Mouse (Mus musculus) activated CD4-positive, CD25-positive, alpha-beta regulatory T cell (primary cell): ENCODE data around the gene Tor1b. TPM values are rescaled to one million over a fixed set of nuclear protein-coding genes. Genes with fewer than 3 reads are reported as not detected.

Experiments used
- polyA plus RNA-seq, 2 experiments: library from polyadenylated mRNA; unstranded; fragments of 100-300 nt; shearing (Covaris generic); gene quantifications; one replicate each; pipeline ENCODE4 v1.2.1; 2017

The Tor1b gene
- polyA plus RNA-seq: 10 to 100 TPM; 16.7 to 27.7 TPM

DNA sequence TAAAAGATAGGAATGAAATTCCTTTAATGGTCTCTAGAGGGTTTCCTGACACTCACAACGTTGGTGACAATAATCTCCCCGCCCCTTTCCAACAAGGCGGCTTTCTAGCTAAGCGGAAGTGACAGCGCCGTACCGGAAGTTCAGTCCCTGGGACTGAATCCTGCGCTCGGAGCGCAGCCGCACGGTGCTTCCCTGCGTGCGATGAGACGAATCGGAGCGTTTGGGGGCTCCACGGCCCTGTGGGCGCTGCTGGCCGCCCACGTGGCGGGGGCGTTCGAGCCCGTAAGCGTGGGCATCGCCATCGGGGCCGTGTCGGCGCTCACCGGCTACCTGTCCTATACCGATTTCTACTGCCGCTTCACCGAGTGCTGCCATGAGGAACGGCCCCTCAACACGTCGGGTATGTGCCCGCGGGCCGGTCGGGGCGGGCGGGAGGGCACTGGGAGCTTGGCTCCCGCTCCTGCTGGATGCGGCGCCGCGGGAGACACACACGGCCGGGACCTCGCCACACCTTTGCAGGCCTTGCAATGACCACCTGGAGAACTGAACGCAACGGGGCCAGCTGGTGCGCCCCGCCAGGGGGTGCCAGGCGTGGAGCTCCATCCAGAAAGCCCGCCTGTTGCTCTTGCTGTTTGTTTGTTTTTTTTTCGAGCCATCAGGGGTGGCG lies at the start of gene Tor1b:
Gene Tor1b, plus strand, starts transcription at position 136 of the 667 bp plus-strand sequence.

DNA sequence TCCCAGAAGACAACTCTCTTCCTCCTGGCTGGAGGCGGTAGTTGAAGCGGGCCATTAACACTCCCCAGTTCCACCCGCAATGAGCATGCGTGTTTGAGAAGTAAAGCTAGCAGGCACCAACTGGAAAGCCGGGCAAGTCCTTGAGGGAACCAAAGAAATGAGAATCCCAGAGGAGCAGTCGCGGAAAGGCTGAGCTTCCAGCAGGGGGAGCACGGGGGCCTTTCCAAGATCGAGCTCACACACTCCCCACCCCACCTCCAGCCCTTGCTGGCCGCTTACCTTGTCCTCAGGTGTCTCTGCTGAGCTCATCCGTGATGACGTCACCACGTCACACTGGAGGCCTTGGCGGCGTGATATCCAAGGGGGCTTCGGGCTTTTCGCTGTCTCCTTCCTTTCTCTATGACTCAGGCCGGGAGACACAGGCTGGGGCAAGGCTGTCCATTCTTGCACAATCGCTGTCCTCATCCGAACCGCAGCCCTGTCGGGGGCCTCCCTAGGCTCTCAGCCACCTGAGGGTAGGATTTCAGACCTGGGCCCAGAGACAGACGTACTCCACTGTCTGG lies 23.2 kb upstream of the Tor1b start, which contains the start of gene Ptges:
Gene Ptges, minus strand, starts transcription at position 381 of the 563 bp plus-strand sequence.

DNA sequence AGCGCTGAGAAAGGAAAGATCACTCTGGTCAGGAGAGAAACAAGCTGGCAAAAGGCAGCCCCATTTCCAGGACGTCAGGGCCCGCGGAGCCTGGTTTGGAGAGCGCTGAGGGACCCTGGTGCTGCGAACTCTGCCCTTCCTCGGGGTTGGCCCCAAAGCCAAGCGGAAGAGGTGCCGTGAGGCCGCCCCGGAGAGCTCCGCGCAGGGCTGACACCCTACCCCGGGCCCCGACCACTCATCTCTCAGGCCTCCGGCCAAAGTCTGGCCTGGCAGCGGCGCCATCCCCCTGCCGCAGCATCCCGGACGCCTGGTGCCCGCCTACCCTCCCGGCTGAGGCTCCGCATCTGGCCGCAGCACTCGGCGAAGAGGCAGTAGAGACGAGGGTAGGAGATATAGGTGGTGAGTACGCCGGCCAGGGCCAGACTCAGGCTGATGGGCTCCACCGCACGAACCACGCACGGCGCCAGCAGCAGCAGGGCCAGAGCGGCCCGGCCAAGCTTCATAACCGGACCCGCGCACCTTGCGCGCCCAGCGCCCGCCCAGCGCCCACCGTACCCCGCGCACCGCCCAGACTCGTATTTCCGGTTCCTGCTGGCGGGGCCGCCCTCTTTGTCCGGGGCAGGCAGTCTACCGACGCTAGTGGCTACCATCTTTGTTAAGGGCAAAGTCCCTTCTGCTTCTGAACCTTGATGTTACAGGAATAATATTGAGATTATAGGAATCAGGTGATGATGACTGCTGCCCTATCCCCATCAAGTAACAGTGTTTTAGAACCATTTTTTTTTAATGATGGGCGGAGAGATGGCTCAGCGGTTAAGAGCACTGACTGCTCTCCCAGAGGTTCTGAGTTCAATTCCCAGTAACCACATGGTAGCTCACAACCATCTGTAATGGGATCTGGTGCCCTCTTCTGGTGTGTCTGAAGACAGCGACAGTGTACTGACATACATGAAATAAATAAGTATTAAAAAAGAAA lies 14.9 kb downstream of the Tor1b start, which contains the start of gene Tor1a:
Gene Tor1a, minus strand, starts transcription at position 582 of the 976 bp plus-strand sequence.

DNA sequence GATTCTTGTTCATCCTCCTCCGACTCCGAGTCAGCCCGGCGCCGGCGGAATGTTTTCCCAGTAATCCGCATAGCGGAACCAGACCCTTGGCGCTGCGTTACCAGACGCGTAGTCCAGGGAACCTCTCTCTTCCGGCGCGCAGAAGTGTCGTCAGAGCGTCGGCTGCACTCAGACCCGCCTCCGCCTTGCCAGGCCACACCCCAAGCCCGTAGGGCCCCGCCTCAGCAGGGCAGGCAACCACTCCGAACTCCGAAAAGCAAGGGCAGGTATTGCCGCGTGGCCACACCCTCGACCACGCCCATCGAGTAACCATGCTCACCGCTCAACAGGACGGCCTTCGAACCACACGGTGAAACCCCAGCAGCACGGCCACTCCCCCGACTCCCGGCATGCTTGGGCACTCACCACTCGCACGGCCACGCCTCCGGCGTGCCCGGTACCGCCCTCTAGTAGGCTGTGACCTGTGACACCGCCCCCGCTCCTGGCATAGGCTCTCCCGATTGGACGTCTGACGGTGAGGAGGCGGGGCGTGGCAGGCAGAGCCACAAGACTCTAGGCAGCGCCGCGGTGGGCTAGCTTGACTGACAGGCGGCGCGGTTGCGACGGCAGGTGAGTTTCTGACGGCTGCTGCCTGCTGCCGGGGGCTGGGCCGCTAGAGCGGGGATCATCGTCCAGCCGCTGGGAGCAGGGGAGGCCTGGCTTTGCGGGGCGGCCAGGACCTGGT lies 29.2 kb downstream of the Tor1b start, which contains the start of the genes BC005624 and Usp20:
Gene BC005624, minus strand, starts transcription at position 412 of the 724 bp plus-strand sequence.
Gene Usp20, plus strand, starts transcription at position 490 of the 724 bp plus-strand sequence.

Other genes with a start within 250 kb of the Tor1b start
- 1 to 10 TPM; 1.8 to 4.0 TPM for gene 1700001O22Rik, start 149.3 kb upstream of the Tor1b start, polyA plus RNA-seq
- gene Ntmt1, start 145.1 kb upstream of the Tor1b start, polyA plus RNA-seq: 10 to 100 TPM; 27.0 to 37.2 TPM
- gene Asb6, start 122.6 kb upstream of the Tor1b start, polyA plus RNA-seq: 10 to 100 TPM; 47.6 to 57.3 TPM
- gene Prrx2, start 118.0 kb upstream of the Tor1b start, polyA plus RNA-seq: not detected
- gene Ptges, start 23.1 kb upstream of the Tor1b start, polyA plus RNA-seq: under 1 TPM in 1 of 2 experiments, not detected in 1; 0.59 TPM
- gene Tor1a, start 15.0 kb downstream of the Tor1b start, polyA plus RNA-seq: 10 to 100 TPM; 85.3 to 92.4 TPM
- 10 to 100 TPM; 59.7 to 61.9 TPM for gene BC005624, start 29.2 kb downstream of the Tor1b start, polyA plus RNA-seq
- gene Usp20, start 29.3 kb downstream of the Tor1b start, polyA plus RNA-seq: 10 to 100 TPM; 21.6 to 35.7 TPM
- 100 to 1,000 TPM in 1 of 2 experiments, 10 to 100 TPM in 1; 93.4 to 165 TPM for gene Fnbp1, start 189.0 kb downstream of the Tor1b start, polyA plus RNA-seq
- 10 to 100 TPM; 45.6 to 75.9 TPM for gene Gpr107, start 199.4 kb downstream of the Tor1b start, polyA plus RNA-seq